Mouse (Mus musculus): ENCODE data around the gene Mrpl20. TPM values are rescaled to one million over a fixed set of nuclear protein-coding genes. Genes with fewer than 3 reads are reported as not detected.
A peak's percentile ranks its signal among the peaks of the same experiment; 100 is the strongest.

Gene Mrpl20
- total and polyA plus RNA-seq, 3 experiments: 336 to 346 TPM; not detected in 1

DNA sequence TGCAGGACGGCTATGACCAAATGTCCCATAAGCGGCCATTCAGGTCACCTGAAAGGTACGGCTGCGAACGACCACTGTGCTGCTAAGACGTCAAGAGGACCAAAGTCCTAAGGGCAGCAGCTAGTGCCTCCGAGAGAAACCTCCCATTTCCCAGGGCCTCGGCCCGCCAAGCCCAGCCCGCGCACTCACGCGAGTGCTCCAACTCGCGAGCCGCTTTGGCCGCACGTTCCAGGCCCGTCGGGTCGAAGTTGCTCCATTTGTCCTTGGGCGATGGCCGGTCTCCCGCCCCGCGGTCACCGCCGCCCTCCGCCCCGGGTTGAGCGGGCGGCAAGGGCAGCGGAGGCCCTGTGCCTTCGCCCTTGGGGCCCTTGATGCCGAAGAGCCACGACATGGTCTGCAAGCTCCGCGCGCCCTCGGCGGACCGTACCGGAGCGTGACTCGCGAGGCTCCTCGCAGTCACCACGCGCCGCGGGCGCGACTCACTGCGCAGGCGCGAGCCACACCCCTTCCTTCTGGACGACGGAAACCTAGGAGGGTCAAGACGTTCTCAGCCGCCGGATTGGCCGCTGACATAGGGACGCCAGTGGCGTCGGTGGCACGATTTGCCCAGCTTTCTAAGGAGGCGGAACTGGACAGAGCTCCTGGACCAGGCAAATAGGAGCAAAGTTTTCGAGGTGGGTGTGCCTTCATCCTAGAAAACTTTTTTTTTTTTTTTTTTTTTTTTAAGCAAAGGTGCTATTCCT, 41.9 kb upstream of the Mrpl20 start, which contains the start of gene Atad3a (continued):
- TF ChIP-seq KAT2A (conservative IDR thresholded peaks at IDR 0.05; ENCODE audit: low read depth, low read length): peak; percentile 68
- peak; percentile 89 for TF ChIP-seq POLR2AphosphoS2 (IDR thresholded peaks at IDR 0.05; ENCODE audit: low read length)

DNA sequence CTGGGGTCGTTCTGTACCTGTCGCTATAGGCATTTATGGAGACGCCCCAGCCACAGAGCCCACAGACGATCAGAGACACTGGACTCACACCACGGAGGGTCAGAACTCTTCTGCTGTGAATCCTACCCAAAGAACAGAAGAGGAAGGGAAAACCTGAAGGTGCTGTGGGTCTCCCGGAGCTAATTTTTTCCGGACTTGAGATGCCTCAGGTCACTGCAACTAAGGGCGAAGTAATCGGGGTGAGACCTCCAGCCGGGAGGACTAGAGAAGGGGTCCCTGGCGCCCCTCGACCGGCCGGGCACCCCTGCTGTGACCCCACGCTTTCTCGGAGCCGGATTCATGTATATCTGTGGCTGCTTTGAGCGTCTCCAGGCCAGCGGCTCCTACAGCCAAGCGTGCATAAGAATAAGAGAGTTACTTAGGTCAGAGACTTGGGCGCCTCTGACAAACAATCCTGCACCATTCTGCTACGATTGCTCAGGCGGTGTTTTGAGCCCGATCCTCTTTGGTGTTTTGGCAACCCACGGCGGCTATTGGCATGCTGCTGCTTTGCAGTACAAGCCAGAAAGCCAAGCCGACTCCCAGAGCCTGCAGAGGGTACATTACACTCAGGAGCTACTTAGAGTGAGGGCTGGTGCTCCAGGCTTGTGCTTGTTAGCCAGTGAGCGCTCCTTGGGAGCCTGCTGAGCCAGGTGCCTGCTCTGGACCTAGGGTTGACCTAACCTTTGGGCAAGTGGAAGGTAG, 41.1 kb upstream of the Mrpl20 start:
- no peaks in the 10 kb centered on the region for H3K9me3 ChIP-seq (replicated peaks; ENCODE audit: insufficient read depth, low read length)
- H3K4me3 ChIP-seq (ENCODE audit: control insufficient read depth in 1 of 2, insufficient read depth in 1 of 2, low read depth in 2 of 2, low read length in 2 of 2): peak overlapping the region; percentile 72 to 81
- peaks cover 0 to 18% of the 10 kb centered on the region in 2 experiments; a peak in 3 of 4 replicates for H3K36me3 ChIP-seq (ENCODE audit: control insufficient read depth in 1 of 2, insufficient read depth in 2 of 2, low read length in 2 of 2)
- peaks cover 4 to 16% of the 10 kb centered on the region in 2 experiments for H3K4me1 ChIP-seq (ENCODE audit: control insufficient read depth in 1 of 2, insufficient read depth in 2 of 2, low read length in 2 of 2)
- DNase-seq (ENCODE audit: low read depth, low spot score): peak; percentile 79
- peak overlapping the region; percentile 63 for H3K27ac ChIP-seq (ENCODE audit: control insufficient read depth, low read depth, low read length)
- TF ChIP-seq ZC3H11A (IDR thresholded peaks at IDR 0.05; ENCODE audit: low read depth, low read length): no peak
- TF ChIP-seq GATA1 (IDR thresholded peaks at IDR 0.05; ENCODE audit: low read depth, low read length): no peak
- no peak for TF ChIP-seq RCOR1 (IDR thresholded peaks at IDR 0.05; ENCODE audit: low read depth, low read length)
- TF ChIP-seq NELFE (IDR thresholded peaks at IDR 0.05; ENCODE audit: low read depth, low read length): no peak
- TF ChIP-seq MXI1 (IDR thresholded peaks at IDR 0.05; ENCODE audit: low read depth, low read length): peak; percentile 18; the same call in 1 of the 2 replicates
- TF ChIP-seq TBP (IDR thresholded peaks at IDR 0.05; ENCODE audit: low read depth, low read length): no peak; the same call in 1 of the 2 replicates
- 0 out of 2 replicates have a peak, but pooled peaks have one; percentile 29 for TF ChIP-seq CHD1 (IDR thresholded peaks at IDR 0.05; ENCODE audit: low read depth, low read length)
- no peak for TF ChIP-seq MEF2A (IDR thresholded peaks at IDR 0.05; ENCODE audit: extremely low read depth, insufficient replicate concordance, low read depth, low read length, poor library complexity, severe bottlenecking)
- TF ChIP-seq USF2 (IDR thresholded peaks at IDR 0.05; ENCODE audit: borderline replicate concordance in 1 of 2, insufficient read depth in 1 of 2, low read depth in 1 of 2, low read length in 2 of 2): no peak
- no peak for TF ChIP-seq JUND (IDR thresholded peaks at IDR 0.05; ENCODE audit: low read depth, low read length)
- no peak for TF ChIP-seq MYC (IDR thresholded peaks at IDR 0.05; ENCODE audit: low read depth, low read length)
- no peak for TF ChIP-seq EP300 (IDR thresholded peaks at IDR 0.05; ENCODE audit: low read depth in 1 of 2, low read length in 2 of 2)
- TF ChIP-seq UBTF (IDR thresholded peaks at IDR 0.05; ENCODE audit: borderline replicate concordance, insufficient read depth, low read depth, low read length): 0 out of 2 replicates have a peak, but pooled peaks have one; percentile 37
- H3K27me3 ChIP-seq (ENCODE audit: control insufficient read depth in 1 of 2, insufficient read depth in 2 of 2, low read length in 2 of 2): no peaks in the 10 kb centered on the region
- H3K9ac ChIP-seq (ENCODE audit: control insufficient read depth, low read depth, low read length, poor library complexity, severe bottlenecking): peak overlapping the region; percentile 86
- H3K79me2 ChIP-seq (ENCODE audit: control insufficient read depth, insufficient read depth, low read length, poor library complexity): peaks cover 44% of the 10 kb centered on the region

Measured in MEL (cell line).